Mouse (Mus musculus) cortical plate, adult 2 months (tissue): ENCODE measurements around the gene Zbtb7a. TPM values are rescaled to one million over a fixed set of nuclear protein-coding genes. Genes with fewer than 3 reads are reported as not detected.

Source experiments
- H3K27ac ChIP-seq: fragments of 200-500 bp; 2 replicates; pipeline ENCODE4 v1.5.1; 2012; ENCODE audit warnings: low read length, control low read depth, inconsistent platforms; ENCODE audit not compliant: insufficient read depth
- H3K4me1 ChIP-seq: fragments of 200-500 bp; 2 replicates; pipeline ENCODE4 v1.6.1; 2011; ENCODE audit warnings: low read length; ENCODE audit not compliant: control insufficient read depth, insufficient read depth
- H3K4me3 ChIP-seq: fragments of 200-500 bp; 2 replicates; pipeline ENCODE4 v1.5.1; 2011; ENCODE audit warnings: mild to moderate bottlenecking, low read length, control low read depth; ENCODE audit not compliant: insufficient read depth
- CTCF ChIP-seq: fragments of 200-500 bp; IDR thresholded peaks from 2 replicates; pipeline ENCODE4 v1.5.1; 2011; ENCODE audit warnings: mild to moderate bottlenecking, control low read depth, low read length; ENCODE audit not compliant: insufficient read depth; ENCODE audit errors: extremely low read depth
- POLR2A ChIP-seq: fragments of 200-500 bp; IDR thresholded peaks from 2 replicates; pipeline ENCODE4 v1.6.1; 2011; ENCODE audit warnings: mild to moderate bottlenecking, low read length, control low read depth; ENCODE audit not compliant: insufficient read depth; ENCODE audit errors: extremely low read depth
- polyA plus RNA-seq: library from polyadenylated mRNA; depleted of rRNA; stranded (reverse); fragments of >200 nt; gene quantifications from 2 replicates; pipeline ENCODE4 v1.2.3, GENCODE M21; 2012

Zbtb7a gene
- polyA plus RNA-seq, 1 experiment, result 49.9 TPM

- Histone ChIP-seq H3K27ac (peak within 1 kb of the TSS; percentile 33; the same call in 1 of the 2 replicates), H3K4me1 (peaks cover 2% of the 10 kb centered on the region), H3K4me3 (peak within 1 kb of the TSS; percentile 45)
- TF ChIP-seq CTCF (no peak), POLR2A (no peak)
Measured at GRCm38 (mm10) chr10:81183805-81184204, 48.8 kb downstream of the Zbtb7a start, which contains the start of gene 4930442H23Rik. Gene 4930442H23Rik (minus strand): TSS chr10:81183849.

DNA sequence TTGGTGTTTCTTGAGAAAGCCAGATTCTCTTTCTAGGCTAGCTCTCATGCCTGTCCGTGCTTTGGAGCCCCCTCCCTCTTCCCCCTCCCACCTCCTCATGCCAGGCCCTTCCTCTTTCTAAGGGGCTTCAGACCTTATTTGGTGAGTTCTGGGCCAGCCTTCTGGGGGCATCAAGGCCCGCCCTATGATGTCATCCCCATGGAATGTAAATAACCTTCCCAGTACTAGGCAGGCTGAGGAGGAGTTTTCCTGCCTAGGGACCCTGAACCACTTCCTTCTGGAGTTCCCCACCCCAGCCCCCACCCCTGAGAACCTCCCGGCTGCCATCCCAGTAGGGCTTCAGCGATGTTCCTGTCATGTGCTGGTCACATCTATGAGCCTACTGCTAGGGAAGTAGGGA is 49.7 kb downstream of the Zbtb7a start:
- Histone ChIP-seq H3K4me3 (no peak overlapping the region), H3K27ac (no peak overlapping the region), H3K4me1 (peaks cover 2% of the 10 kb centered on the region)
- no peak for TF ChIP-seq POLR2A
- TF ChIP-seq CTCF, result no peak

DNA sequence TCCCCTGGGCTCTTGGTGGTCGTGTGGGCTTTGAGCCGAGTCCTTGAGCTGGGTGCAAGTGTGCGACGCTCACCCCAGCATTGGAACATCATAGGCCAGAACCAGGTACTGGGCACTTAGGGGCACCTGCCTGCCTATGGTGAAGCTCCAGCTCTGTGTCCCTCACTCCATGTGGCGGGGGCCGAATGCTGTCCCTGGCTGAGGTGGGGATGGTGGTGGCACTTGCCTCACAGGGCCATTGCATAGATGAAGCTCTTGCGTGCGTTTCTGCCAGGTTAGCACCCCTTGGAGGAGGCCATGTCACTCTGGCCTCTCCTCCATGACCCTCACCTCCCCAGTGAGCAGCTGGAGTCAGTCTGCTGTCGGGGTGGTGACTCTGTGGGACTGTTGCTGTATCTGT is 52.1 kb downstream of the Zbtb7a start:
- no peak overlapping the region for H3K4me3 ChIP-seq
- H3K27ac ChIP-seq, result no peak overlapping the region
- no peak for TF ChIP-seq POLR2A
- TF ChIP-seq CTCF, result no peak
- H3K4me1 ChIP-seq, result peaks cover 2% of the 10 kb centered on the region

GRCm38 (mm10) chr10:81189821-81190220 is 54.8 kb downstream of the Zbtb7a start:
- TF ChIP-seq POLR2A (no peak), CTCF (no peak)
- Histone ChIP-seq H3K4me1 (0 out of 2 replicates have a peak, but pooled peaks cover 2% of the 10 kb centered on the region), H3K27ac (no peak overlapping the region), H3K4me3 (no peak overlapping the region)

GRCm38 (mm10) chr10:81190236-81190911 is 55.4 kb downstream of the Zbtb7a start:
- Histone ChIP-seq H3K4me1 (0 out of 2 replicates have a peak, but pooled peaks cover 2% of the 10 kb centered on the region), H3K27ac (no peak overlapping the region), H3K4me3 (no peak overlapping the region)
- TF ChIP-seq CTCF, result 0 out of 2 replicates have a peak, but pooled peaks have one; percentile 20
- no peak for TF ChIP-seq POLR2A

- Histone ChIP-seq H3K27ac (no peak overlapping the region), H3K4me1 (0 out of 2 replicates have a peak, but pooled peaks cover 2% of the 10 kb centered on the region)
Measured at GRCm38 (mm10) chr10:81190912-81191321, 55.9 kb downstream of the Zbtb7a start.

GRCm38 (mm10) chr10:81191342-81191982 is 56.4 kb downstream of the Zbtb7a start:
- peak overlapping the region; percentile 97 for H3K27ac ChIP-seq
- TF ChIP-seq CTCF (no peak), POLR2A (no peak)
- H3K4me1 ChIP-seq, result 0 out of 2 replicates have a peak, but pooled peaks cover 2% of the 10 kb centered on the region

More at GRCm38 (mm10) chr10:81190912-81191321, 55.9 kb downstream of the Zbtb7a start:
- 0 out of 2 replicates have a peak, but pooled peaks have one; percentile 10 for TF ChIP-seq CTCF
- no peak for TF ChIP-seq POLR2A
- no peak overlapping the region for H3K4me3 ChIP-seq

GRCm38 (mm10) chr10:81192270-81192967 is 57.4 kb downstream of the Zbtb7a start:
- peak; percentile 72 for TF ChIP-seq POLR2A
- TF ChIP-seq CTCF, result no peak
- Histone ChIP-seq H3K4me3 (peak overlapping the region; percentile 50), H3K27ac (peak overlapping the region; percentile 97), H3K4me1 (0 out of 2 replicates have a peak, but pooled peaks cover 2% of the 10 kb centered on the region)

More at GRCm38 (mm10) chr10:81191342-81191982, 56.4 kb downstream of the Zbtb7a start:
- H3K4me3 ChIP-seq, result no peak overlapping the region; the same call in 1 of the 2 replicates

- no peak for TF ChIP-seq POLR2A
- no peak for TF ChIP-seq CTCF
- Histone ChIP-seq H3K4me3 (peak overlapping the region; percentile 50), H3K27ac (peak overlapping the region; percentile 97), H3K4me1 (0 out of 2 replicates have a peak, but pooled peaks cover 2% of the 10 kb centered on the region)
Measured at GRCm38 (mm10) chr10:81192968-81193501, 58.0 kb downstream of the Zbtb7a start.
